Mouse (Mus musculus) kidney, embryonic 15.5 days (tissue): ENCODE data around the gene A430005L14Rik. TPM values are rescaled to one million over a fixed set of nuclear protein-coding genes. Genes with fewer than 3 reads are reported as not detected.
A peak's percentile ranks its signal among the peaks of the same experiment; 100 is the strongest.

ENCODE experiments used
- ATAC-seq: fragments of 200-750 bp; cut with Nextera tagmentation; replicated peaks from 2 replicates; pipeline ENCODE4 v1.8.0; 2017; ENCODE audit warnings: moderate TSS enrichment; ENCODE audit not compliant: low FRiP score
- H3K27ac ChIP-seq: fragments of 300-500 bp; sonication (generic); 2 replicates; pipeline ENCODE4 v1.5.1; 2015; ENCODE audit warnings: mild to moderate bottlenecking, inconsistent platforms
- H3K27me3 ChIP-seq: fragments of 300-500 bp; sonication (generic); 2 replicates; pipeline ENCODE4 v1.6.1; 2015; ENCODE audit warnings: inconsistent platforms
- H3K36me3 ChIP-seq: fragments of 300-500 bp; sonication (generic); 2 replicates; pipeline ENCODE4 v1.6.1; 2015; ENCODE audit warnings: inconsistent platforms
- H3K4me1 ChIP-seq: fragments of 300-500 bp; sonication (generic); 2 replicates; pipeline ENCODE4 v1.6.1; 2015; ENCODE audit warnings: inconsistent platforms
- H3K4me2 ChIP-seq: fragments of 300-500 bp; sonication (generic); 2 replicates; pipeline ENCODE4 v1.6.1; 2015; ENCODE audit warnings: moderate library complexity, mild to moderate bottlenecking, inconsistent platforms
- H3K4me3 ChIP-seq: fragments of 300-500 bp; sonication (generic); replicated peaks from 2 replicates; pipeline ENCODE4 v1.5.1; 2015; ENCODE audit warnings: mild to moderate bottlenecking, inconsistent platforms
- H3K9ac ChIP-seq: fragments of 300-500 bp; sonication (generic); 2 replicates; pipeline ENCODE4 v1.6.1; 2015; ENCODE audit warnings: mild to moderate bottlenecking, inconsistent platforms
- H3K9me3 ChIP-seq: fragments of 300-500 bp; sonication (generic); replicated peaks from 2 replicates; pipeline ENCODE4 v1.6.1; 2016; ENCODE audit warnings: inconsistent platforms
- WGBS: fragments of 180-500 bp; shearing (Covaris S2); methylation state at CpG from one replicate; pipeline ENCODE4 v1.1.7; 2015; ENCODE audit warnings: mixed read lengths; 5-methylcytosine and 5-hydroxymethylcytosine counted together
- polyA plus RNA-seq: library from polyadenylated mRNA; unstranded; fragments of >200 nt; fragmentation: Nextera tagmentation; extraction: Ambion mirVana; gene quantifications from 2 replicates; pipeline ENCODE4 v1.2.1, GENCODE M21; 2015

The A430005L14Rik gene
- polyA plus RNA-seq, 1 experiment from 2014 or later, result 88.3 TPM

- no peaks in the 10 kb centered on the region for H3K4me1 ChIP-seq
- WGBS, result 69% methylated on average over 2 of the region's 2 CpGs
- no peaks in the 10 kb centered on the region for H3K9me3 ChIP-seq
- H3K27me3 ChIP-seq, result peaks cover 29% of the 10 kb centered on the region
- H3K4me3 ChIP-seq, result no peak overlapping the region
- H3K27ac ChIP-seq, result no peak overlapping the region
- no peak overlapping the region for H3K9ac ChIP-seq
- H3K4me2 ChIP-seq, result no peak overlapping the region
- no peak for ATAC-seq
- no peaks in the 10 kb centered on the region for H3K36me3 ChIP-seq
Observed at GRCm38 (mm10) chr4:153950372-153950771, 6.7 kb upstream of the A430005L14Rik start.

DNA sequence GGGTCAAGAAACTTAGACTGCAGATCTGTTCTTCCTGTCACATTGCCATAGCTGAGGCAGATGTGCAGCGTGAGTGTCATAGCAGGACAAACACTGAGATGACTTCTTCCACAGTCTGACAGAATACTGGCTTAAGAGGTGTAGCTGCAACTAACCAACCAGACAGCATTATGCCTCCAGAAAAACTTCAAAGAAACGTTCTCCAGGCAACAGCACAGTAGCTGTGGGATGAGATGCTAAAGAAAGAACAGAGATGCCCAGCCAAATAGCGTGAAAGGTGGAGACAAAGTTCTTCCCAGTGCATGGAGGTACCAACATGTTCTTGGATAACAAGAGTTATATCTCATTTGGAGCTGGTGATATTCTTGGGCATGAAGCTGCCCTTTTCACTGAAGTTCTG, 5.9 kb upstream of the A430005L14Rik start:
- no peak overlapping the region for H3K27ac ChIP-seq
- no peak overlapping the region for H3K9ac ChIP-seq
- no peaks in the 10 kb centered on the region for H3K4me1 ChIP-seq
- peaks cover 29% of the 10 kb centered on the region for H3K27me3 ChIP-seq
- no peaks in the 10 kb centered on the region for H3K36me3 ChIP-seq
- H3K4me2 ChIP-seq, result no peak overlapping the region
- 65% methylated on average over 3 of the region's 3 CpGs for WGBS
- ATAC-seq, result no peak
- no peaks in the 10 kb centered on the region for H3K9me3 ChIP-seq
- no peak overlapping the region for H3K4me3 ChIP-seq

- Histone ChIP-seq H3K9ac (no peak overlapping the region), H3K4me2 (no peak overlapping the region), H3K4me1 (0 out of 2 replicates have a peak, but pooled peaks cover 3% of the 10 kb centered on the region), H3K4me3 (no peak overlapping the region), H3K27me3 (peaks cover 28% of the 10 kb centered on the region), H3K9me3 (no peaks in the 10 kb centered on the region), H3K36me3 (no peaks in the 10 kb centered on the region), H3K27ac (no peak overlapping the region)
- ATAC-seq, result no peak
- WGBS, result 42% methylated on average over 5 of the region's 5 CpGs
Observed at GRCm38 (mm10) chr4:153951692-153952091, 5.3 kb upstream of the A430005L14Rik start.

GRCm38 (mm10) chr4:153955651-153956050, 1.4 kb upstream of the A430005L14Rik start:
- Histone ChIP-seq H3K4me2 (no peak overlapping the region), H3K4me1 (peaks cover 17% of the 10 kb centered on the region), H3K9me3 (no peaks in the 10 kb centered on the region), H3K36me3 (peaks cover 13% of the 10 kb centered on the region), H3K27me3 (peaks cover 13% of the 10 kb centered on the region; the same call in 1 of the 2 replicates), H3K9ac (no peak overlapping the region), H3K4me3 (no peak overlapping the region), H3K27ac (no peak overlapping the region)
- no peak for ATAC-seq
- 84% methylated on average over 8 of the region's 8 CpGs for WGBS

GRCm38 (mm10) chr4:153957444-153958250, 610 bp downstream of the A430005L14Rik start:
- under 1% methylated on average over 33 of the region's 37 CpGs for WGBS
- Histone ChIP-seq H3K27ac (peak overlapping the region; percentile 94), H3K36me3 (peaks cover 33% of the 10 kb centered on the region), H3K4me2 (peak overlapping the region; percentile 65), H3K9me3 (no peaks in the 10 kb centered on the region), H3K9ac (peak overlapping the region; percentile 91), H3K27me3 (peaks cover 6% of the 10 kb centered on the region; the same call in 1 of the 2 replicates), H3K4me3 (peak overlapping the region; percentile 83), H3K4me1 (peaks cover 17% of the 10 kb centered on the region)
- peak; percentile 78 for ATAC-seq

GRCm38 (mm10) chr4:153962631-153963030, 5.6 kb downstream of the A430005L14Rik start:
- Histone ChIP-seq H3K27me3 (no peaks in the 10 kb centered on the region), H3K9me3 (no peaks in the 10 kb centered on the region), H3K4me3 (no peak overlapping the region), H3K36me3 (peaks cover 79% of the 10 kb centered on the region), H3K4me1 (peaks cover 13% of the 10 kb centered on the region), H3K9ac (no peak overlapping the region), H3K4me2 (no peak overlapping the region), H3K27ac (no peak overlapping the region)
- 88% methylated on average over 7 of the region's 7 CpGs for WGBS
- ATAC-seq, result no peak

- H3K36me3 ChIP-seq, result peaks cover 86% of the 10 kb centered on the region
- 86% methylated on average over 5 of the region's 5 CpGs for WGBS
- H3K9me3 ChIP-seq, result no peaks in the 10 kb centered on the region
- no peak overlapping the region for H3K27ac ChIP-seq
- no peak for ATAC-seq
- no peaks in the 10 kb centered on the region for H3K27me3 ChIP-seq
- H3K4me1 ChIP-seq, result no peaks in the 10 kb centered on the region
- no peak overlapping the region for H3K4me3 ChIP-seq
- H3K4me2 ChIP-seq, result no peak overlapping the region
- H3K9ac ChIP-seq, result no peak overlapping the region
Observed at GRCm38 (mm10) chr4:153966651-153967050, 9.6 kb downstream of the A430005L14Rik start.

GRCm38 (mm10) chr4:153967556-153967955, 10.5 kb downstream of the A430005L14Rik start:
- Histone ChIP-seq H3K4me1 (no peaks in the 10 kb centered on the region), H3K27me3 (no peaks in the 10 kb centered on the region), H3K36me3 (peaks cover 79% of the 10 kb centered on the region), H3K9ac (no peak overlapping the region), H3K27ac (no peak overlapping the region), H3K4me3 (no peak overlapping the region), H3K9me3 (no peaks in the 10 kb centered on the region), H3K4me2 (no peak overlapping the region)
- ATAC-seq, result no peak
- 83% methylated on average over 2 of the region's 2 CpGs for WGBS

DNA sequence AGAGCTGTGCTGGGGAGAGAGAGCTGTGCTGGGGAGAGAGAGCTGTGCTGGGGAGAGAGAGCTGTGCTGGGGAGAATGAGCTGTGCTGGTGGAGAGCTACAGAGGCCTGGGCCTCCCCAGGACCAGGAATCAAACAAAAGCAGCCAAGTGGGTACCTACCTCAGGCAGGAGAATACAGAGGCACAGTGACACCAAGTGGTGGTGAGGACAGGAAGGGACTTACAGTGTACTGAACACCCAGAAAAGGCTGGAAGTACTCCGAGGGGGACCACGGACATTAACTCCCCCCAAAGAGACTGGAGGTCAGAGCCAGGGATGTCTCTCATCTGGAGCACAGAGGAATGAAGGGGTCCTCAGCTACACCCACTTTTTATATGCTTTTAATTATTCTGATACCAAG, 11.0 kb downstream of the A430005L14Rik start:
- WGBS, result 76% methylated on average over 2 of the region's 2 CpGs
- peaks cover 74% of the 10 kb centered on the region for H3K36me3 ChIP-seq

DNA sequence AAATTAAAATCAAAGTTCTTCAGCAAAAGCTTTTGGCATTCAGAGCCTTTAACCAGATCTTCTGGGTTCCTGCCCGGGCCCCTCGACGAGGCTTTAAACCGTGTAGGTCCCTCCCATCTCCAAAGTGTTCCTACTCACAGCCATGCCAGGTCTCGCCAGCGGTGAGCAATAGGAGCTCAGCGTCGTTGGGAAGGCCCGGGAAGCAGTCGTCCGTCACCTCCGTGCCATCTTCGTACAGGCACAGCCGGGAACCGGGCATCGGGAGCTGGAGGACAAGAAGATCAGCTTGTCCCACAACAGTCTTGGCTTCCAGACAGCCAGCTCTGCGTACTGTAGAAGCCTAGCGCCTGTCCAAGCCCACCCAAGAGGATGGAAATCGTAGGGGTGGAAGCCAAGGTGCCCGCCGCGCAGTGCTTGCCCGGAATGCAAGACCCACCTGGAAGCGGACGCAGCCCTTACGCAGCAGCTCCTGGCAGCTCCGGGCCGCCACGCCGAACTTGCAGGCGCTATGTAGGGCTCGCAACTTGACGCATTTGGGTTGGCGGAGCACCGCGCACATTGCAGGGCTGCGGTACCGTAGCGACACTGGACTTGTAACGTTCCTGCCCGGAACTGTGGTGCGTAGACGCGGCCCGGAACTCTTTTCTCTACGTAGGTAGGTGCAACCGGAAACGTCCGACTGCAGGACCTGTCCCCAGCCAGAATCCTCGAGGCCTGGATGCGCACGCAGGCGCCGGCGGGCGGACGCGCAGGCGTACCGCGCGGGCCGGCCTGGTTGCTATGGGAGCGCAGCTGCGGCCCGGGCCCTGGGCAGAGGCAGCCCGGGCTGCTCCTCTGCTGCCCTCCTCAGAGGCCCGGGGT, 17.6 kb downstream of the A430005L14Rik start, which contains the start of the genes Dffb and Cep104:
Dffb (minus strand) TSS at position 696 of the 861 bp plus-strand sequence.
Cep104 (plus strand) TSS at position 764 of the 861 bp plus-strand sequence.
- peak within 1 kb of the TSS; percentile 95 for H3K4me2 ChIP-seq
- peaks cover 34% of the 10 kb centered on the region for H3K36me3 ChIP-seq
- peak within 1 kb of the TSS; percentile 81 for H3K9ac ChIP-seq
- no peaks in the 10 kb centered on the region for H3K9me3 ChIP-seq
- H3K27ac ChIP-seq, result peak within 1 kb of the TSS; percentile 39
- WGBS, result under 1% methylated on average over 68 of the region's 68 CpGs
- peak; percentile 98 for ATAC-seq
- H3K4me1 ChIP-seq, result peaks cover 23% of the 10 kb centered on the region
- H3K27me3 ChIP-seq, result no peaks in the 10 kb centered on the region
- H3K4me3 ChIP-seq, result peak within 1 kb of the TSS; percentile 78

More for the DNA sequence above, 11.0 kb downstream of the A430005L14Rik start:
- H3K4me3 ChIP-seq, result no peak overlapping the region
- no peaks in the 10 kb centered on the region for H3K4me1 ChIP-seq
- no peak overlapping the region for H3K27ac ChIP-seq
- H3K9me3 ChIP-seq, result no peaks in the 10 kb centered on the region
- ATAC-seq, result no peak
- H3K9ac ChIP-seq, result no peak overlapping the region
- H3K4me2 ChIP-seq, result no peak overlapping the region
- H3K27me3 ChIP-seq, result no peaks in the 10 kb centered on the region

DNA sequence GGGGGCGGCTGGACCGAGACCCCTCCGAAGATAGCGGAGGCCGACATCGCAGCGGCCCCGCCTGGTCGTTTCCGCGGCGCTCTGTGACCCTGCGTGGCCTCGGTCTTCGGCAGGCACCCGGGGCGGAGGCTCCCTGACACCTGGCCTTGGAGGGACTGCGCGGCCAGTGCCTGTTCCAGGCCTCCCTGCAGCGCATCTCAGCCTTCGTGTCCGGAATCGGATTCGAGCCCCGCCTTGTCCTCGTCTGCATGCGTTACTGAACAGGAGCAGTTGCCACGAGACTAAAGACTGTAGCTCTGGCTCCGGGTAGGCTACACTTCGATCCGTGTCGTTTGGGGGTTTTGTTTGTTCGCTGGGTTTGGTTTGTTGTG, 18.2 kb downstream of the A430005L14Rik start:
- Histone ChIP-seq H3K27ac (peak overlapping the region; percentile 39; the same call in 1 of the 2 replicates), H3K4me2 (peak overlapping the region; percentile 95), H3K9me3 (no peaks in the 10 kb centered on the region), H3K36me3 (peaks cover 34% of the 10 kb centered on the region), H3K27me3 (no peaks in the 10 kb centered on the region), H3K9ac (peak overlapping the region; percentile 81), H3K4me1 (peaks cover 23% of the 10 kb centered on the region), H3K4me3 (peak overlapping the region; percentile 78)
- peak; percentile 76 for ATAC-seq
- WGBS, result under 1% methylated on average over 33 of the region's 33 CpGs

- H3K36me3 ChIP-seq, result peaks cover 34% of the 10 kb centered on the region
- H3K27me3 ChIP-seq, result no peaks in the 10 kb centered on the region
- peaks cover 23% of the 10 kb centered on the region for H3K4me1 ChIP-seq
- 42% methylated on average over 6 of the region's 6 CpGs for WGBS
- H3K9me3 ChIP-seq, result no peaks in the 10 kb centered on the region
- no peak overlapping the region for H3K27ac ChIP-seq
- peak overlapping the region; percentile 95 for H3K4me2 ChIP-seq
- no peak for ATAC-seq
- peak overlapping the region; percentile 78 for H3K4me3 ChIP-seq
- peak overlapping the region; percentile 81 for H3K9ac ChIP-seq
Observed at GRCm38 (mm10) chr4:153975768-153976167, 18.7 kb downstream of the A430005L14Rik start.
